Mouse (Mus musculus): ENCODE results near the gene Cyp2b10.
"Not testable (repeated sequence)": the region's sequence is repeated elsewhere in the genome, so short reads cannot be mapped to it uniquely, and the experiment has no call there.

Gene Cyp2b10

GRCm38 (mm10) chr7:25897411-25897810 lies at the start of gene Cyp2b10:
Gene Cyp2b10, plus strand, starts transcription at chr7:25897620.
- no peak for DNase-seq

GRCm38 (mm10) chr7:25847722-25848443 lies 49.5 kb upstream of the Cyp2b10 start:
- peak; percentile 85 to 88 for DNase-seq

- DNase-seq, result no peak
Observed at GRCm38 (mm10) chr7:25848444-25848812, 49.0 kb upstream of the Cyp2b10 start.

GRCm38 (mm10) chr7:25855082-25855481 lies 42.3 kb upstream of the Cyp2b10 start:
- DNase-seq, result peak; percentile 65 to 72

GRCm38 (mm10) chr7:25859962-25860870 lies 37.2 kb upstream of the Cyp2b10 start:
- peak in 1 of 2 experiments; percentile 20 for DNase-seq

- no peak for DNase-seq
Observed at GRCm38 (mm10) chr7:25862365-25862764, 35.1 kb upstream of the Cyp2b10 start.

- DNase-seq, result no peak
Observed at GRCm38 (mm10) chr7:25863756-25864155, 33.7 kb upstream of the Cyp2b10 start.

GRCm38 (mm10) chr7:25864861-25865260 lies 32.6 kb upstream of the Cyp2b10 start:
- no peak for DNase-seq

GRCm38 (mm10) chr7:25869789-25870188 lies 27.6 kb upstream of the Cyp2b10 start:
- DNase-seq, result no peak

- no peak for DNase-seq
Observed at GRCm38 (mm10) chr7:25872624-25873023, 24.8 kb upstream of the Cyp2b10 start.

- no peak for DNase-seq
Observed at GRCm38 (mm10) chr7:25878735-25879134, 18.7 kb upstream of the Cyp2b10 start.

- DNase-seq, result not testable (repeated sequence)
Observed at GRCm38 (mm10) chr7:25880721-25881120, 16.7 kb upstream of the Cyp2b10 start.

GRCm38 (mm10) chr7:25884272-25884671 lies 13.1 kb upstream of the Cyp2b10 start:
- DNase-seq, result no peak

GRCm38 (mm10) chr7:25887758-25888157 lies 9.7 kb upstream of the Cyp2b10 start:
- DNase-seq, result no peak

GRCm38 (mm10) chr7:25893159-25893558 lies 4.3 kb upstream of the Cyp2b10 start:
- DNase-seq, result no peak

GRCm38 (mm10) chr7:25895162-25895561 lies 2.3 kb upstream of the Cyp2b10 start:
- DNase-seq, result no peak

GRCm38 (mm10) chr7:25898064-25898463 lies 644 bp downstream of the Cyp2b10 start:
- no peak for DNase-seq

GRCm38 (mm10) chr7:25902061-25902690 lies 4.8 kb downstream of the Cyp2b10 start:
- DNase-seq, result no peak

- DNase-seq, result no peak
Observed at GRCm38 (mm10) chr7:25903156-25903555, 5.7 kb downstream of the Cyp2b10 start.

GRCm38 (mm10) chr7:25904066-25904465 lies 6.6 kb downstream of the Cyp2b10 start:
- peak in 1 of 2 experiments; percentile 4 for DNase-seq

- no peak for DNase-seq
Observed at GRCm38 (mm10) chr7:25904489-25904888, 7.1 kb downstream of the Cyp2b10 start.

- DNase-seq, result no peak
Observed at GRCm38 (mm10) chr7:25907380-25907779, 10.0 kb downstream of the Cyp2b10 start.

- no peak for DNase-seq
Observed at GRCm38 (mm10) chr7:25910046-25910445, 12.6 kb downstream of the Cyp2b10 start.

Data from thymus, postnatal 36 days (tissue).